Comparison of ENCODE assay signal across 17 mouse cellular contexts in the genomic region with DNA sequence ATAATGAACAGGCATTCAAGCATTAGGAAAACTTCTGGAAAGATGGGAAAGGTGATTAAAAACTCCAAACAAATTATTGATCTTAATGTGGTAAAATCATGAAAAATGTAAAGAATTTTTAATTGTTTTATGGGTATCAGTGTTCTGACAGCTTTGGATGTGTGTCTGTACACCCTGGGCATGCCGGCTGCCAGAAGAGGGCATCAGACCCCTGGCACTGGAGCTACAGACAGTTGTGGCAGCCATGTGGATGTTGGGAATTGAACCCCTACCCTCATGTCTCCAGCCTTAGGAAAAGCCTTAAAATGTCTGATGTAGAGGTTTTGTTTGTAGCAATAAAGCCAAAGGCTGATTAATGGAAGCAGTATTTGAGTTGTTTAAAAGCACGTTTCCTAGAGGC. TPM values are rescaled to one million over a fixed set of nuclear protein-coding genes. Genes with fewer than 3 reads are reported as not detected.
"Had no signal": no experiment of that assay in that cellular context is flagged by ENCODE, and none has a peak within 500 bp of the region (broad histone marks: within the 10 kb centered on the region; RNA-seq: fewer than 3 reads in every experiment).

No protein-coding gene starts in this region.

- H3K4me1 ChIP-seq: limb, embryonic 15.5 days; liver, embryonic 12.5 days; megakaryocyte, embryonic 14.5 days; midbrain, embryonic 15.5 days had no signal

- H3K4me3 ChIP-seq: limb, embryonic 15.5 days; liver, embryonic 12.5 days; megakaryocyte, embryonic 14.5 days; midbrain, embryonic 15.5 days had no signal

- DNase-seq: kidney, adult 11 months; kidney, adult 9 months; kidney, postnatal 14 days; layer of hippocampus, adult 9-11 months; layer of hippocampus, postnatal 36 days; left cerebral cortex, postnatal 4 days; lung, embryonic 14.5 days; lung, postnatal 14 days; right cerebral cortex, postnatal 14 days; thymus, adult 18-20 months; thymus, postnatal 14 days had no signal

- H3K9me3 ChIP-seq: limb, embryonic 15.5 days; liver, embryonic 12.5 days; megakaryocyte, embryonic 14.5 days; midbrain, embryonic 15.5 days had no signal

- H3K4me2 ChIP-seq: limb, embryonic 15.5 days; liver, embryonic 12.5 days; lung, embryonic 14.5 days; midbrain, embryonic 11.5 days; midbrain, embryonic 15.5 days had no signal

- H3K27me3 ChIP-seq: limb, embryonic 15.5 days; liver, embryonic 12.5 days; megakaryocyte, embryonic 14.5 days; midbrain, embryonic 15.5 days had no signal

- H3K9ac ChIP-seq: limb, embryonic 15.5 days; liver, embryonic 12.5 days; lung, embryonic 14.5 days; midbrain, embryonic 15.5 days had no signal

- H3K27ac ChIP-seq: limb, embryonic 15.5 days; liver, embryonic 12.5 days; macrophage; midbrain, embryonic 15.5 days had no signal

- ATAC-seq: liver, embryonic 12.5 days; midbrain, embryonic 15.5 days had no signal

- H3K36me3 ChIP-seq: limb, embryonic 15.5 days; liver, embryonic 12.5 days; midbrain, embryonic 15.5 days had no signal

RNA-seq across cellular contexts. Expression of gene Syt16, which starts 27.5 kb away (rescaled TPM):
- polyA plus RNA-seq: macrophage had no signal
